Mouse (Mus musculus) regulatory T cell (primary cell): ENCODE results near the gene Crlf1.

Experiments used
- in situ Hi-C: fragments of 300-600 bp; cut with MboI, MseI; formaldehyde crosslinking; loops from one replicate; pipeline ENCODE4 v1.15.1; 2025; ENCODE audit warnings: high pct_unique_total_duplicates

The Crlf1 gene

GRCm38 (mm10) chr8:70468733-70469132 is 24.2 kb upstream of the Crlf1 start:
- in situ Hi-C loops: no loop called here

DNA sequence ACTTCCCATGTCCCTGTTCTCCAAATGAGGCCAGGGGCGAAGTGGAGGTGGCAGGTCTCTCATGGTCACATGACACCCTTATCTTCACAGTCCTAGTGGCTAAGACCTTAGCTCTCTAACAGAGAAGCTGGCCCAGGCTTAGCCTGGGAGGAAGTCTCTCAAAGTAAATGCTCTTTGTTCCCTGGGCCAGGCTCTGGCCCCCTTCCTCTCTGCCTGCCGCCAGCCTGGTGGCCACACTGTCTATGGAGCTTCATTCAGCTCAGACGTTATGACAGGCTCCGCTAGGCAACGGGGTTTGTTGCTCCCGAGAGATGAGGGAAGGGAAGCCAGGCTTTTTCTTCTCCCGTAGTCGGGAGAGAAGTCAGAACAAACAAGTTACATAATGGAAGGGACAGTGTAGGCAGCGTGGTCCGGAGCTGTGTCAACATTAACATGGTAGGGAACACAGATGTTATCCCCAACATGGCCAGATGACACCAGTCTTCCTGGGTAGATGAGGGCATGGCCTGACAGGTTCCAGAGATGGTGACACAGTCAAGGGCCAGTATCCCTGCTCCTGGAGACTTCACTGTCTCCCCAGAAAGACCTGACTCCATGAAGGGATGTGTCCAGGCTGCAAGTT is 23.6 kb upstream of the Crlf1 start:
- in situ Hi-C loops: no loop called here

- in situ Hi-C loops: no loop called here
Observed at GRCm38 (mm10) chr8:70469938-70470337, 23.0 kb upstream of the Crlf1 start.

GRCm38 (mm10) chr8:70471856-70472255 is 21.1 kb upstream of the Crlf1 start:
- in situ Hi-C loops: no loop called here

- in situ Hi-C loops: no loop called here
Observed at GRCm38 (mm10) chr8:70476333-70477268, 16.4 kb upstream of the Crlf1 start, which contains the start of gene Klhl26. Gene Klhl26, minus strand, starts transcription at chr8:70476968.

DNA sequence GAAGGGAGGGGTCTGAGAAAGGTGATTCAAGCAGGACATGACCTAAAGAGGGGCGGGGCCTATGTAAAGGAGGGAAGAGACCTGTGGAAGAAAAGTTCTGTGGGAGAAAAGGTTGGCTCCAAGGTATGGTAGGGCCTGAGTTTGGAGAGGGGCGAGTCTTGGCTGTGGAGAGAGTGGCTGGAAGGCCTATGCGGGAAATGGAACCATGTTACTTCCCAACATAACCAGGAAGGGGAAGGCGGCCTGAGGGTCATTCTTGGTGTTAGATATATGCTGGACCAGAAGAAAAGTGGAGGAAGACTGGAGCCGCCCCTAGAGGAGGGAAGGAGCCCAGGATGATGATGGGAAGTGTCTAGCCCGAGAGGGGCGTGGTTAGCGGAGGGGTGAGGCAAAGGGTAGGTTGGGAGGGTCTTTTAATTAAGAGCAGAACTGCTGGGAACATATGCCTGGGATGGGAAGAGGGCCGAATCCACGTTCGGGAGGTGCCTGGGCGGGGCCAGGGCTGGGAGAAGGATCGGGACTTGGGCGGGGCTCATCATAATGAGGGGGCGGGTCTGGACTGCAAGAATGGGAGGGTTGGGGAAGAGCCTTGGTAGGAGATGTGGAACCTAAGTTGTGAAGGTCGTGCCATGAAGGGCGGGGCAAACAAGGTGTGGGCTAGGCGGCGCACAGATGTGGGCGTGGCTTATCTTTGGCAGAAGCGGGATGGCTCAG is 15.5 kb upstream of the Crlf1 start:
- in situ Hi-C loops: no loop called here

GRCm38 (mm10) chr8:70481908-70482307 is 11.1 kb upstream of the Crlf1 start:
- in situ Hi-C loops: no loop called here

- in situ Hi-C loops: no loop called here
Observed at GRCm38 (mm10) chr8:70482943-70483342, 10.0 kb upstream of the Crlf1 start.

- in situ Hi-C loops: no loop called here
Observed at GRCm38 (mm10) chr8:70486191-70486681, 6.7 kb upstream of the Crlf1 start.

DNA sequence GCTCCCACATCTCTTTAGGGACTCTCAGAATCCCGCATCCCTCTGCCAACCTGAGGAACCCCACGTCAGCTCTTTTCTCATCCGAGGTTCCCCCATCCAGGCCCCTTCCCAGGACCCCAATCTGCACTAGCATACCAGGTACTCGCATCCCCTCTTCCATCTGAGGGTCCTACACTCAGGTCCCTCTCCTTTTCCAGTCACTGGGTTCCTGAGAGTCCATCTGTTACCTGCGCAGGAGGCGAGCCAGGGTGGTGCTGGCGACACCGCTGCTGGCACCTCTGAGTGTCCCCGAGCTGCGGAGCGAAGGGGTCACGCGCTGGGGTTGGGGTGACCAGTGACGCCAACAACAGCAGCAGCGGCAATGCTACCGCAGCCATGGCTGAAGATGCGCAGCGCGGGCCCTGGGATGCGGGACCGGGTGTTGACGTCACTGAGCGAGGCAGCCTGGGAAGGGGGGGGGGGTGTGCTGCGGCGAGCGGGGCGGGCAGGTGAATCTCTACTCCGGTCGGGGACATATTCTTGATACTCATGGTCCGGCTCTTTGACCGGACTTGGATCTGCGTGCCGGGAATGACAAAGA is 5.9 kb upstream of the Crlf1 start, which contains the start of gene Tmem59l:
Tmem59l (minus strand) TSS at position 418 of the 580 bp plus-strand sequence.
- in situ Hi-C loops: no loop called here

DNA sequence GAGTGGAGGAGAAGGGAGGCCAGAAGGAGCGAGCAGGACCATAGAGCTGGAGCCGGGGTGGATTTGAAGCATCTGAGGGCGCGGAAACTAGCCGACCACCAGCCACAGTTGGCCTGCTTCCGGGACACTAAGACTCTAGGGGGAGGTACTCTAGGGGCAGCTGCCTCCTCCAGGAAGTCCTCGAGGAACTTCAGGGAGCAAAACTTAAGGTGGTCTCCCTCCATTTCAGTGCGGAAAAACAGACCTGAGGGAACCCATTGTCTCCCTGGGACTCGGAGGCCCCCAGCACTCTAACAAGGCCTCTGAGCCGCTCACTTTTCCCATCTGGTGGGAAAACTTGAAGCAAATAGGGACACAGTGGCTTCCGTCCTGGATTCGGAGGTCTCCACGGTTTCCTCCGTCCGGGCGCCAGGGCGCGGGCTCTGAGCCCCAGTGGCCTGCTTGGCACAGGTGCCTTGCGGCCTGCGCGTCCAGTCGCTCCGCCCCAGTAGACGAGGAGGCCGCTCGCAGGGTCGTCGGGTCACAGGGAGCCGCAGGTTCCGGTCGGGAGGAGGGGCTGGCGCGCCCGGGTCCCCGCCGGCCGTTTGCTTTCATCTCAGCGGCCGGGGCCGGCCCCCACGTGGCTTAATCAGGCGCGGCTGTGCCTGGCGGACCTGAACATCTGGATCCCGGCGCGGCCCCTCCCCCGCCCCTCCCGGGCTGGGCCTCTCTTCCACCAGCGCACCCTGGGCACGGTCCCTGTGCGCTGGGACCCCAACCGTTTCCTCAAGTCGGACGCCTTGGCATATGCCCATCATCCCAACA is 4.8 kb upstream of the Crlf1 start:
- in situ Hi-C loops: no loop called here

DNA sequence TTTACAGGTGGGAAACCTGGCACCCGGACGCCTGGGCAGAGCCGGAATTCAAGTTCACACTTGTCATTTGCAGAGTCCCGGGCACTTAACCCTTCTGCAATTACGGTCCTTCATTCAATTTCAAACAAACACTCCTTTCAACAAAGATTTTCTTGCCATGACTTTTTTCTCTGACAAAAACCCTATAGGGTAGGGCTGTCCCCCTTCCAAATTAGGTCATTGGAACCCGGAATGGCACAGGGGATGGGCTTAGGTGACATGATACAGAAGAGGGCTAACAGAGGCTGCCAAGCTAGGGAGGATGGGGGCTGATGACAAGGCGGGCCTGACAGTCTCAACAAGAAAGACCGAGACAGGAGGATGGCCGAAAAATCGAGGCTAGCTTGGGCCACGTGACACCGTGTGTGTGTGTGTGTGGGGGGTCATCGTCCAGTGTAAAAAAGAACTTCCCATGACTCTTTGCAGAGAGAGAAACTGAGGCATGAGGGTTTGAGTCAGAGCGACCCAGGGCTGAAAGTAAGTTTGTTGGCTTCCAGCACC is 4.0 kb upstream of the Crlf1 start:
- in situ Hi-C loops: no loop called here

DNA sequence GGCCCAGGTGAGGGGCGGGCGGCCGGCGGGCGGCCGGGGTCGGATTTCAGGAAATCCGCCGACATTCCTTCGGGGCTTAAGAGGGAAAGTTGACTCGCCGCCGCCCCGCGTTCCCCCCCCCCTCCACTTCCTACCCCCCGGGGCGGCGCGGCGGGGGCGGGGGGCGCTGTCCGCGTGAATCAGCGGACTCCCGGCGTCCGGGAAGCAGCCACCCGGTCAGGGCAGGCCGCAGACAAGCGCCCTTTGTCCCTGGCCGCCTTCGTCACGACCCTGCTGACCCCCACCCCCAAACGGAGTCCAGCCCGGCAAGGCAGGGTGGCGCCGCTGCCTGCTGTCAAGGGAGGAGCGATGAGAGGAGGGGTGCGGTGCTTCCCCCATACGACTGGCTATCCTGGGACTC is 3.4 kb upstream of the Crlf1 start:
- in situ Hi-C loops: no loop called here

- in situ Hi-C loops: no loop called here
Observed at GRCm38 (mm10) chr8:70490061-70490879, 2.7 kb upstream of the Crlf1 start.

- in situ Hi-C loops: no loop called here
Observed at GRCm38 (mm10) chr8:70490880-70491495, 2.0 kb upstream of the Crlf1 start.

DNA sequence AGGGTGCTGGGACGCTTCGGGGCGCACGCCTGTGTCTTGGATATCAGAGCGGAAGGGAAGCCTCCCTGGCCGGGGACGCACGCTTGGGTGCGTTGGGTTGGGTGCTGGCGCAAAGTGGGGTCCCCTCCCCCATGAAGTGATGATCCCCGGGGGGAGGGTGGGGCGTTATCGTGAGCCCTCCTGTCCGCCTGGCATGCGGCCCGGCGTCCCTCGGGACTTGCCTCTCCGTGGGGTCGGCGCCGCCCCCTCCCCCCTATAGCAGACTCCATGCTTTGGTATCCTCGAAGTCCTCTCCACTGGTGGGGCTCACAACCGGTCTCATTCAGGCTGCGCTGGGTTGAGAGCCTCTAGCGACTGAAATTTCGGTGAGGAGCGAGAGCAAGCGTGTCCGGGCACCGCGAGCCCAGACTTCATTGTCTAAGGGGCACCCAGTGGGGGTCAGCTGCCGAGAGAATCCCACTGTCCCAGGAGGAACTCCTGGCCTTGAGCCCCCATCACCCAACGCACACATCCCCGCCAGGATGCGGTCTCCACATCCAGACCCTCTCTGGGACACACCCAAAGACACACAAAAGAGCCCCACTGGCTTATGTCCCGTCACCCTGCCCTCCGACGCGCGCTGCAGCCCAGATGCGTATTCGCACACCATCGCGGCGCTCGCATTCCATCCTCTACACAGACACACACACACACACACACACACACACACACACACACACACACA is 896 bp downstream of the Crlf1 start:
- in situ Hi-C loops: no loop called here

- in situ Hi-C loops: no loop called here
Observed at GRCm38 (mm10) chr8:70494416-70494945, 1.5 kb downstream of the Crlf1 start.
